Mouse (Mus musculus) megakaryocyte, embryonic 14.5 days (primary cell): Measurements from ENCODE around the gene Rhbdl3.

ENCODE experiments used
- FLI1 ChIP-seq: IDR thresholded peaks from 2 replicates; pipeline ENCODE4 v1.6.1; 2012; ENCODE audit warnings: low read length, inconsistent platforms, mixed read lengths
- GATA1 ChIP-seq: IDR thresholded peaks from 3 replicates; pipeline ENCODE4 v1.6.1; 2012; ENCODE audit warnings: mixed read lengths, low read length, inconsistent platforms, borderline replicate concordance

- TF ChIP-seq GATA1 (no peak), FLI1 (no peak)
These were observed 5.6 kb upstream of the Rhbdl3 start for GRCm38 (mm10) chr11:80295066-80295465.
